Mouse (Mus musculus) splenic B cell, adult 2 months (primary cell): ENCODE data around the gene Higd2a.

Experiments
- DNase-seq: peaks from one replicate; pipeline ENCODE4 v3.0.0-alpha.2; 2011; ENCODE audit warnings: low read depth, low spot score
- H3K27me3 ChIP-seq: 2 replicates; pipeline ENCODE4 v1.6.1; 2012; ENCODE audit warnings: mild to moderate bottlenecking, low read length, moderate library complexity, mixed read lengths; ENCODE audit not compliant: control insufficient read depth, poor library complexity, insufficient read depth, severe bottlenecking
- H3K36me3 ChIP-seq: 2 replicates; pipeline ENCODE4 v1.6.1; 2012; ENCODE audit warnings: mild to moderate bottlenecking, low read length, moderate library complexity, mixed read lengths; ENCODE audit not compliant: control insufficient read depth, poor library complexity, insufficient read depth, severe bottlenecking

Gene Higd2a

GRCm38 (mm10) chr13:54571637-54572036, 18.4 kb upstream of the Higd2a start:
- no peaks in the 10 kb centered on the region for H3K27me3 ChIP-seq
- no peaks in the 10 kb centered on the region for H3K36me3 ChIP-seq
- no peak for DNase-seq

GRCm38 (mm10) chr13:54572621-54573020, 17.4 kb upstream of the Higd2a start:
- Histone ChIP-seq H3K27me3 (no peaks in the 10 kb centered on the region), H3K36me3 (no peaks in the 10 kb centered on the region)
- no peak for DNase-seq

GRCm38 (mm10) chr13:54574854-54575481, 15.0 kb upstream of the Higd2a start, which contains the start of gene Arl10:
Gene Arl10, plus strand, starts transcription at chr13:54575015.
- Histone ChIP-seq H3K27me3 (no peaks in the 10 kb centered on the region), H3K36me3 (no peaks in the 10 kb centered on the region)
- peak; percentile 44 for DNase-seq

- no peaks in the 10 kb centered on the region for H3K27me3 ChIP-seq
- H3K36me3 ChIP-seq = no peaks in the 10 kb centered on the region
- DNase-seq = no peak
Observed at GRCm38 (mm10) chr13:54575489-54575888, 14.5 kb upstream of the Higd2a start.

GRCm38 (mm10) chr13:54577652-54578507, 12.1 kb upstream of the Higd2a start:
- DNase-seq = peak; percentile 70
- Histone ChIP-seq H3K27me3 (no peaks in the 10 kb centered on the region), H3K36me3 (no peaks in the 10 kb centered on the region)

GRCm38 (mm10) chr13:54581385-54581784, 8.6 kb upstream of the Higd2a start:
- DNase-seq = no peak
- no peaks in the 10 kb centered on the region for H3K27me3 ChIP-seq
- peaks cover 3% of the 10 kb centered on the region; the same call in 1 of the 2 replicates for H3K36me3 ChIP-seq

- DNase-seq = no peak
- Histone ChIP-seq H3K27me3 (no peaks in the 10 kb centered on the region), H3K36me3 (peaks cover 3% of the 10 kb centered on the region; the same call in 1 of the 2 replicates)
Observed at GRCm38 (mm10) chr13:54582126-54582525, 7.9 kb upstream of the Higd2a start.

- H3K27me3 ChIP-seq = no peaks in the 10 kb centered on the region
- DNase-seq = no peak
Observed at GRCm38 (mm10) chr13:54582860-54583259, 7.1 kb upstream of the Higd2a start.

GRCm38 (mm10) chr13:54585831-54586230, 4.2 kb upstream of the Higd2a start:
- Histone ChIP-seq H3K27me3 (no peaks in the 10 kb centered on the region), H3K36me3 (peaks cover 3% of the 10 kb centered on the region; the same call in 1 of the 2 replicates)
- no peak for DNase-seq

More at GRCm38 (mm10) chr13:54582860-54583259, 7.1 kb upstream of the Higd2a start:
- H3K36me3 ChIP-seq = peaks cover 3% of the 10 kb centered on the region; the same call in 1 of the 2 replicates

- H3K36me3 ChIP-seq = peaks cover 3% of the 10 kb centered on the region; the same call in 1 of the 2 replicates
- peak; percentile 43 for DNase-seq
- H3K27me3 ChIP-seq = no peaks in the 10 kb centered on the region
Observed at GRCm38 (mm10) chr13:54589414-54589995, 502 bp upstream of the Higd2a start.

GRCm38 (mm10) chr13:54591776-54592356, 1.9 kb downstream of the Higd2a start:
- H3K36me3 ChIP-seq = no peaks in the 10 kb centered on the region
- DNase-seq = no peak
- no peaks in the 10 kb centered on the region for H3K27me3 ChIP-seq

- no peak for DNase-seq
- no peaks in the 10 kb centered on the region for H3K36me3 ChIP-seq
- no peaks in the 10 kb centered on the region for H3K27me3 ChIP-seq
Observed at GRCm38 (mm10) chr13:54593617-54594016, 3.6 kb downstream of the Higd2a start.

GRCm38 (mm10) chr13:54596107-54596690, 6.2 kb downstream of the Higd2a start:
- Histone ChIP-seq H3K27me3 (no peaks in the 10 kb centered on the region), H3K36me3 (no peaks in the 10 kb centered on the region)
- DNase-seq = no peak

GRCm38 (mm10) chr13:54596870-54597269, 6.9 kb downstream of the Higd2a start:
- no peaks in the 10 kb centered on the region for H3K36me3 ChIP-seq
- H3K27me3 ChIP-seq = no peaks in the 10 kb centered on the region
- DNase-seq = no peak
